Mouse (Mus musculus) neural tube, embryonic 10.5 days (tissue): ENCODE measurements around the gene Frmd7.
A peak's percentile ranks its signal among the peaks of the same experiment; 100 is the strongest.

Source experiments
- DNase-seq: peaks from one replicate; pipeline ENCODE4 v3.0.0-alpha.2; 2017; ENCODE audit warnings: low spot score; ENCODE audit errors: extremely low spot score

Gene Frmd7

GRCm38 (mm10) chrX:50942610-50943009 is at the start of gene Frmd7:
TSS of gene Frmd7 (minus strand) at chrX:50942710.
- no peak for DNase-seq

GRCm38 (mm10) chrX:50991324-50991723 is 48.8 kb upstream of the Frmd7 start:
- no peak for DNase-seq

DNA sequence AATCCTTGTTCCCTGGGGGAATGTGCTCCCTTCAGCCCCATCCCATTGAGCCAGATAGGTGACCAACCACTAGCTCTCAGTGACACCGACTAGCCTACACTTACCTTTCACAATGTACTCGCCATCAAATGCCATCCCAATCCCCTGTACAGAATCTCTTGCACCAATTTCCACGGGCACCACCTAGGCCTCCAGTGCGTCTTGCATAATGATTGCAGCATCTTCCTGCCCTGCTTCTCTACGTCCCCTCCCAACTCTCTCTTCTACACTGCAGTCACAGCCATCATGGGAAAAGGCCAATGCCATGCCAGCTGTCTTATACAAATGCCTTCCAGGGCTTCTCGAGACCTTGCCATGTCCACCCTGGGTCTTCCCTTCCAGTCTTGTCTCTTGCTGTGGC is 47.4 kb upstream of the Frmd7 start:
- no peak for DNase-seq

DNA sequence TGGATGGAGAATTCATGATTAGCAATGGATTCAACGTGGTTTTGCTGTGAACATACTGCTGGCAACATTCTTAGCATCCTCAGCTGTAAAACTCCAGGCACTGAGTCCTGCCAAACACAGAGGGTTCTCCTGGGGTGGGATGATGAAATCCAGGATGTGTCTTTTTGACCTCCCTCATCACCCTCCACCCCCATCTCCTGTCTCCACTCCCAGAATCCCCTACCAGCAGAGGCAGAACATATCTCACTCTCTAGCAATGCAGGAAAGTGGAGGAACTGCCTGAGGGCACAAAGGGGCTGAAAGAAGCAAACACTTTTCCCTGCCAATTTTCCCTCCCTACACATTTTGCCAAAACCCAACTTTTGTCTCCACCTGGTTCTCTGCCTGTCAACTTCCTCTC is 46.1 kb upstream of the Frmd7 start:
- no peak for DNase-seq

GRCm38 (mm10) chrX:50978428-50978827 is 35.9 kb upstream of the Frmd7 start:
- no peak for DNase-seq

DNA sequence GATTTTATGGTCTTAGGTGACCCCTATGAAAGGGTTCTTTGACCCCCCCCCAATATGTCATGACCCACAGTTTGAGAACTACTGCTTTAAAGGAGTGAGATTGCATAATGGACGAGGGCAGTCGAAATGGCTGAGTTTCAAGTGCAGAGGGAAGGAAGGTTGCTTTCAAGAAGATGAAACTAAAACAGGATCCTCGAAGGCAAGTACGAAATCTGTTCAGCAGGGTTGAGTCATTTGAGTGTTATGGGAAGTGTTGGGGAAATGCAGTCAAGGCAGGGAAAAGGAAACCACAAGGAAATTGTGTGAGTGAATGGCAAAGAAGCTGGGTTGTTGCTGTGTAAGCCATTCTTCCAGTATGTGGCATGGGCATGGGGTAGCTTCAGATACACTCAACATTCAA is 29.6 kb upstream of the Frmd7 start:
- DNase-seq: no peak

GRCm38 (mm10) chrX:50969907-50970306 is 27.4 kb upstream of the Frmd7 start:
- DNase-seq: no peak

- DNase-seq: no peak
Measured at GRCm38 (mm10) chrX:50968157-50968932, 25.8 kb upstream of the Frmd7 start.

- no peak for DNase-seq
Measured at GRCm38 (mm10) chrX:50965157-50965556, 22.6 kb upstream of the Frmd7 start.

- no peak for DNase-seq
Measured at GRCm38 (mm10) chrX:50962955-50963354, 20.4 kb upstream of the Frmd7 start.

GRCm38 (mm10) chrX:50948633-50949032 is 6.1 kb upstream of the Frmd7 start:
- DNase-seq: no peak

GRCm38 (mm10) chrX:50948116-50948515 is 5.6 kb upstream of the Frmd7 start:
- no peak for DNase-seq

- no peak for DNase-seq
Measured at GRCm38 (mm10) chrX:50937117-50937516, 5.4 kb downstream of the Frmd7 start.

DNA sequence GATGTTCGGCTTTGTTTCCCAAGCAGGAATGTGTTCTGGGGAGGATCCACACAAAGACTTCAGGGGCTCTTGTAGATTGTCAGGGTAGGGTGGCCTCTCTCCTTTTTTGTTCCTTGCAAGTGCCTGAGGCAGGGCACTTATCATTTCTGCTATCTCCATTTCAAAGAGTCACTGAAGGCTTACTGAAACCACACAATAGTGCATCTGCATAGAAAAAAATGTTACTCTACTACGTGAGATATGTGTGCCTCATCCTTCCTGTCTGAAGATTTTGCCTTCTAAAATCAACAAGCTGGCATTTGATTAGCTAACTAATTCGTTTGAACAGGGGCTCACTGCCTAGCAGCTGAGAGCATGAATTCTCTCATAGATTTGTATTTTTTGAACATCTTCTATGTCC is 12.2 kb downstream of the Frmd7 start:
- no peak for DNase-seq

GRCm38 (mm10) chrX:50926893-50927545 is 15.5 kb downstream of the Frmd7 start:
- no peak for DNase-seq

DNA sequence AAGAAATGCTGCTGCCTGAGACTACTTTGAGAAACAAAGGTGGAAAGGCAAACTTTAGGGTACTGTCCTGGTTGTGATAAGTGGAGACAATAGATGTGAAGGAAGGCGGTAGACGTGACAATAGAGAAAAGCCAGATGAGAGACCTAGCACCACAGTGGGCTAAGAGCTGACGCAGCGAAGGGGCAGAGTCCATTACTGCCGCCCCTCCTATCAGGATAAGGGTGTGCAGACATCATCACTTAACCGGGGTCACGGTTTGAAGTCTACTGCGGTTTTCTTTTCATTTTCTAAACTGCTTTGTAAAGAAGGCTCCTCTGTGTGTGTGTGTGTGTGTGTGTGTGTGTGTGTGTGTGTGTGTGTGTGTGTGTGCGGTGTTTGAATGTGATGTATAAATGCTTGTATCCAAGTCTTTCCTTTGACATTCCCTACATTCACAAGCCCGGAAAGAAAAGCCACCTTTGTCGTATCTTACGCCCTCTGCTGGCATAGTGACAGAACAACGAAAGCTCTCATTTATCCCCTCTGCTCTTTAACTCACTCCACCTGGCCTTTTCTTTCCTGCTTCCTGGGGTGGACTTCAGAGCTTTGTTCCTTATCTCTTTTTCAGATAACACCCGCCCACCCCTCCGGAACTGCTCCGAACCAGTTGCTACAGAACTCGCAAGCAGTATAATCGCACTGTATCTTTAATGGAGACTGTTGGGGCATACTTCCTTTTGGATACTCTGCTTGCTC is 17.7 kb downstream of the Frmd7 start:
- DNase-seq: peak; percentile 15

DNA sequence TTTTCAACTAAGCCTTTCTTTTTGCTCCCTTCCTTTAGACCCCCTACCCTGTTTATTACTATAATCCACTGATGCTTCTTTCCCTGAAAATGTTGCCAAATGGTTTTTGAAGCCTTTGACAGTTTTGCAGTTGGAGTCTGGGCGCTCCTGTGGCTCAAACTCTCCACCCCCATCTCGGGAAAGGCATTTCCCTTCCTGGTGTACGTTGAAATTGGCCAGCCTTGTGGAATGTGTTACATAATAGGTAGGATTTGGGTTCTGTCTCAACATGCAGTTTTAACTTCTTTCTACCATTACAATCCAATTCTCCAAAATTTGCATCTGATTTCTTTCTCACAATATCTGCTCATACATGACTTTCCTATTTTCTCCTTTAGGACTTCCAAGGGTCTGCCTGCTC is 23.8 kb downstream of the Frmd7 start:
- no peak for DNase-seq

- DNase-seq: peak; percentile 15
Measured at GRCm38 (mm10) chrX:50917389-50917788, 25.1 kb downstream of the Frmd7 start.

GRCm38 (mm10) chrX:50909915-50910314 is 32.6 kb downstream of the Frmd7 start:
- no peak for DNase-seq

DNA sequence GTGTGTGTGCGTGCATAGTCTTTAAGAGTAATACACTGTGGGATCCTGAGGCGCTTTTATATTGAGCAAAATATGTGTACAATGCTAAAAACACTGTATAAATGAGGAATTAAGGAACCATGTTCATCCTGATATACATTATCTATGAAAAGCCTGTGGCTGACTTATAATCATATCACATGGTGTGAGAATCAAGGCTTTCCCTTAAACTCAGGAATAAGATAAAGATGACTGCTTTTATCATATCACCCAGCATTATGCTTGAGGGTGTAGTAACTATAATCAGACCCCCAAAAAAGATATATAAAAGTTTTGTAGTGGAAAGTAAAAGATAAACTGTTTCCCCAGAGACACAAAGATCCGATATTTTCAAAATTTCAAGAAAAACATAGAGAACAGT is 39.0 kb downstream of the Frmd7 start:
- no peak for DNase-seq

- DNase-seq: no peak
Measured at GRCm38 (mm10) chrX:50887999-50888398, 54.5 kb downstream of the Frmd7 start.

DNA sequence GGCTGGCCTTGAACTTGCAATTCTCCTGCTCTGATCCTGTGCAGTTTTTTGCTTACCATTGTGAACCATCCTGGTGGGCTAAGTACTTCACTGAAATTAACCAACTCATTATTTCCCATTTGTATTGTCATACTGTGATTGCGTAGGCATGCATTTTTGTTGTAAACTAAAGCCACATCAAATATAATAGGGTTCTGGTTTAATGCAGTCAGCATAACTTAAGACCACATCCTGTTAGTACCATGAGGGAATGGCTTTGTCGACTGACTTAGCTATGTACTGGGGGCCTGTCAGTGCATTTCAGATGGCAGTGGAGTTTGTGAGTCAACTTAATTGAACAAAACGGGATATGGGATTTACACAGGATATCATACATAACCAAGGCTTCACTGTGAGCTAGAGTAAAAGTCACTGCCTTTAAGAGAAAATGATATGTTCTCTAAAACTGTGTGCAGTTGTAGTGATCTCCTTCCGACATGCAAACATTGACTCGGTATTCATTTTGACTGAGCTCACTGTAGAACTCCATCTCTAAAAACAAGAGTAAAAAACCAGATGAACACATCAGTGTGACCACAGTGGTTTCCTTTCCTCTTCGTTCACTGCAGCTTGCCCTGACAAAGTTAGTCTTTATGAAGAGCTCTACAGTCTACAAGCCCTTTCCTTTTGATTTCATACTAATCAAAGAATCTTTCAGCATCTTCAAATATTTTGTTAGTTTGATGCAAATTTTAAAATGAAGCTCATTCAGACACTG is 68.1 kb downstream of the Frmd7 start:
- DNase-seq: no peak
